Comparison of ENCODE assay signal across 10 mouse cellular contexts in the genomic region with DNA sequence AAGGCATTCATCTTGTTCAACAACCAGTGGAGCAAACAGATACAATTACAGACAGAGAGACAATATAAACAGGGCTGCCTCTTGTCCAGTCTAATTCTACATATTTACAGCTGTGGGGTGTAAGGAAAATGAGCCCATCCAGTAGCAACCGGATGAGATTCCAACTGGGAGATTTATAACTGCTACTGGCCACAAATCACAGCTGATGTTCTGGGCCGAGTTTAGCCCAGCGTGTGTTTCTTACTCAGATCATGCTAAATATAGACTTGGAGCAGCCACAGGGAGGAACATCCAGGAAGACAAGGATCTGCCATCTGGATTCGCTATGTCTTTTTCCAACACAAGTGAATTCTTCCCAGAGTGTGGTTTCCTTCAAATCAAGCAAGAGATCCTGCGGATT. TPM values are rescaled to one million over a fixed set of nuclear protein-coding genes. Genes with fewer than 3 reads are reported as not detected.
DNase-seq lines count a peak whose midpoint lies in the region; ATAC-seq and TF ChIP-seq lines count a peak whose summit lies in the region.
"Had no signal": no experiment of that assay in that cellular context is flagged by ENCODE, and none has a peak within 500 bp of the region (broad histone marks: within the 10 kb centered on the region; RNA-seq: fewer than 3 reads in every experiment).

No protein-coding gene starts in this region.

- no peak for TF ChIP-seq POLR2A in heart, adult 2 months (IDR thresholded peaks at IDR 0.05; ENCODE audit: insufficient read depth, low read depth, low read length)

- H3K36me3 ChIP-seq in heart, adult 2 months (ENCODE audit: control insufficient read depth, insufficient read depth, low read length): no peaks in the 10 kb centered on the region
- H3K36me3 ChIP-seq in heart, embryonic 10.5 days: no peaks in the 10 kb centered on the region
- H3K36me3 ChIP-seq: midbrain, embryonic 12.5 days had no signal

- H3K27ac ChIP-seq in heart, adult 2 months: peak overlapping the region; percentile 57
- H3K27ac ChIP-seq in heart, embryonic 10.5 days: no peak overlapping the region
- H3K27ac ChIP-seq: midbrain, embryonic 12.5 days had no signal

- H3K9me3 ChIP-seq in heart, embryonic 10.5 days: no peaks in the 10 kb centered on the region
- H3K9me3 ChIP-seq: midbrain, embryonic 12.5 days had no signal

- H3K4me3 ChIP-seq in heart, adult 2 months: no peak overlapping the region
- no peak overlapping the region for H3K4me3 ChIP-seq in heart, embryonic 10.5 days
- H3K4me3 ChIP-seq: midbrain, embryonic 12.5 days had no signal

- no peak overlapping the region for H3K9ac ChIP-seq in heart, adult 2 months (ENCODE audit: low read depth, low read length)
- H3K9ac ChIP-seq: midbrain, embryonic 12.5 days had no signal

- ATAC-seq in megakaryocyte-erythroid progenitor cell, adult 5-6 weeks (replicated peaks; ENCODE audit: low FRiP score, low TSS enrichment, poor library complexity, severe bottlenecking): no peak

- no peak for TF ChIP-seq CTCF in heart, adult 2 months (IDR thresholded peaks at IDR 0.05)

- no peaks in the 10 kb centered on the region for H3K79me2 ChIP-seq in heart, adult 2 months (replicated peaks; ENCODE audit: control insufficient read depth, insufficient read depth, low read length)

- no peaks in the 10 kb centered on the region for H3K27me3 ChIP-seq in heart, adult 2 months (ENCODE audit: control insufficient read depth, insufficient read depth, low read length)
- H3K27me3 ChIP-seq in heart, embryonic 10.5 days (ENCODE audit: insufficient read depth, poor library complexity, severe bottlenecking): no peaks in the 10 kb centered on the region

- WGBS in heart, adult 2 months: 21% methylated on average over 5 of the region's 5 CpGs
- 59% methylated on average over 5 of the region's 5 CpGs for WGBS in heart, embryonic 10.5 days

- no peak for TF ChIP-seq EP300 in heart, adult 2 months (IDR thresholded peaks at IDR 0.05; ENCODE audit: insufficient read depth, low read depth, low read length)

- peaks cover 3% of the 10 kb centered on the region; the same call in 1 of the 2 replicates for H3K4me1 ChIP-seq in heart, adult 2 months (ENCODE audit: control insufficient read depth, insufficient read depth, low read length)
- H3K4me1 ChIP-seq in heart, embryonic 10.5 days: no peaks in the 10 kb centered on the region
- H3K4me1 ChIP-seq: midbrain, embryonic 12.5 days had no signal

- intact Hi-C loops in heart, adult 2 months (cut with DNase I): no loop called here

- peak in 1 of 2 experiments; percentile 41 for DNase-seq in heart, adult 2 months
- no peak for DNase-seq in heart, embryonic 10.5 days (ENCODE audit: low spot score)
- peak; percentile 31 for DNase-seq in embryo, embryonic 11.5 days (ENCODE audit: low read depth, low spot score)
- peak; percentile 44 to 58 for DNase-seq in kidney, adult 8-10 months
- peak; percentile 15 to 44 for DNase-seq in lung, postnatal 4 days
- DNase-seq in retina, embryonic 14.5 days (ENCODE audit: low spot score): no peak
- DNase-seq in urinary bladder, postnatal 4 days (ENCODE audit: low spot score in 2 of 2): no peak

RNA-seq across cellular contexts. Expression of a gene that starts 27.4 kb away (rescaled TPM):
- under 1 TPM; 0.29 to 0.55 TPM for total RNA-seq in heart, adult 2 months (2021)
- 0.29 and 0.55 TPM in 2 replicates for polyA plus RNA-seq in heart, adult 2 months (2012; rRNA removed)
- polyA plus RNA-seq in heart, embryonic 10.5 days (2016; fragmentation: Nextera tagmentation; extraction: Ambion mirVana): 0.26 and 0.53 TPM in 2 replicates
- total RNA-seq in megakaryocyte-erythroid progenitor cell, adult 5-6 weeks (2014; fragmentation: Nextera tagmentation): not detected in 2 replicates
- total RNA-seq in megakaryocyte-erythroid progenitor cell, adult 5-6 weeks (2017): not detected in 2 replicates
- total RNA-seq: MEL had no signal

Comparison
In these comparisons a context has a peak if more than half of its experiments do, and no peak if none do; other contexts are left out.
1. DNase-seq: peak in embryo, embryonic 11.5 days (single experiment), kidney, adult 8-10 months (2 of 2) and lung, postnatal 4 days (2 of 2); none in heart, embryonic 10.5 days (single experiment), retina, embryonic 14.5 days (single experiment) and urinary bladder, postnatal 4 days (0 of 2).